ENCODE assay signal across 13 mouse cellular contexts in the genomic region with DNA sequence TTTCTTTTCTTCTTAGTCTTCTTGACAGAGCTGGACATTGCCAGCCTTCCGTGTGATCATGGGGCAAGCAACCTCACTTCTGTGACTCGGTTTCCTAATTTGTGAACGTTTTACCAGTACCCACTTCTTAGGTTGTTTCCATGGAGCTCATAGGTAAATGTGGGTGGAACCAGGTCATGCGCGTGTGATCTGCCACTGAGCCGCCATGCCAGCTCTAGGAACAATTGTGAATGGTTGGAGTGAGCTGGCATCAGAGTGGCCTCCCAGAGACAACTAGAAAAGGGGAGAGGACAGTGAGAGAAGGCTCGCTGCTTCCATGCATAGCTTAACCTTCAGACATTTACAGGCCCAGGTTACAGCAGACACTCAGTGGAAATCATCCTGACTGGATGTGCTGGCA. TPM values are rescaled to one million over a fixed set of nuclear protein-coding genes. Genes with fewer than 3 reads are reported as not detected.
A peak's percentile ranks its signal among the peaks of the same experiment; 100 is the strongest.
DNase-seq lines count a peak whose midpoint lies in the region; ATAC-seq and TF ChIP-seq lines count a peak whose summit lies in the region.
"Had no signal": no experiment of that assay in that cellular context is flagged by ENCODE, and none has a peak within 500 bp of the region (broad histone marks: within the 10 kb centered on the region; RNA-seq: fewer than 3 reads in every experiment).

No protein-coding gene starts in this region.

- no peak for TF ChIP-seq CTCF in layer of hippocampus, adult 2 months (conservative IDR thresholded peaks at IDR 0.05)
- TF ChIP-seq CTCF in liver, postnatal 0 days (IDR thresholded peaks at IDR 0.05; ENCODE audit: low read depth): no peak

- H3K27ac ChIP-seq in heart, embryonic 12.5 days (ENCODE audit: poor library complexity, severe bottlenecking): peak overlapping the region; percentile 87
- peak overlapping the region; percentile 43; the same call in 1 of the 2 replicates for H3K27ac ChIP-seq in layer of hippocampus, adult 2 months
- H3K27ac ChIP-seq in embryonic facial prominence, embryonic 13.5 days: 0 out of 2 replicates have a peak overlapping the region, but pooled peaks have one; percentile 2
- H3K27ac ChIP-seq in liver, postnatal 0 days (ENCODE audit: low read depth): peak overlapping the region; percentile 29; the same call in 1 of the 2 replicates

- intact Hi-C loops in heart, postnatal 36 days (cut with DNase I): loop anchor here (5.0 kb wide), 1 partner anchor 36 kb away; no protein-coding TSS in a partner anchor

- no peak for TF ChIP-seq EP300 in liver, postnatal 0 days (IDR thresholded peaks at IDR 0.05; ENCODE audit: low read depth)

- H3K27me3 ChIP-seq in heart, embryonic 12.5 days (replicated peaks): no peaks in the 10 kb centered on the region
- no peaks in the 10 kb centered on the region for H3K27me3 ChIP-seq in embryonic facial prominence, embryonic 13.5 days
- no peaks in the 10 kb centered on the region for H3K27me3 ChIP-seq in liver, postnatal 0 days (ENCODE audit: insufficient read depth, low read length)
- H3K27me3 ChIP-seq: Patski had no signal

- peaks cover 45% of the 10 kb centered on the region for H3K36me3 ChIP-seq in heart, embryonic 12.5 days
- peaks cover 22% of the 10 kb centered on the region; the same call in 1 of the 2 replicates for H3K36me3 ChIP-seq in embryonic facial prominence, embryonic 13.5 days
- peaks cover 5% of the 10 kb centered on the region for H3K36me3 ChIP-seq in liver, postnatal 0 days (replicated peaks; ENCODE audit: insufficient read depth, low read length)

- DNase-seq in heart, postnatal 36 days: no peak
- no peak for DNase-seq in layer of hippocampus, adult 2 months (ENCODE audit: low spot score in 2 of 2)
- no peak for DNase-seq in layer of hippocampus, postnatal 25 days (ENCODE audit: extremely low spot score in 1 of 2, low spot score in 1 of 2)
- DNase-seq in liver, postnatal 0 days: no peak
- DNase-seq in thymus, postnatal 10 days (ENCODE audit: low spot score in 2 of 2): no peak
- DNase-seq: adrenal gland, adult 2 months; cerebellum, postnatal 25 days; right cerebral cortex, postnatal 25 days had no signal

- no peaks in the 10 kb centered on the region for H3K9me3 ChIP-seq in heart, embryonic 12.5 days (replicated peaks)
- H3K9me3 ChIP-seq in embryonic facial prominence, embryonic 13.5 days: no peaks in the 10 kb centered on the region
- H3K9me3 ChIP-seq in liver, postnatal 0 days (ENCODE audit: low read length): no peaks in the 10 kb centered on the region

- 75% methylated on average over 7 of the region's 7 CpGs for WGBS in heart, embryonic 12.5 days
- WGBS in embryonic facial prominence, embryonic 13.5 days: 91% methylated on average over 7 of the region's 7 CpGs
- WGBS in liver, postnatal 0 days (ENCODE audit: insufficient replicate concordance): 88% methylated on average over 7 of the region's 7 CpGs

- no peak for ATAC-seq in heart, embryonic 12.5 days (ENCODE audit: insufficient number of reproducible peaks, low FRiP score)
- ATAC-seq in embryonic facial prominence, embryonic 13.5 days (ENCODE audit: insufficient number of reproducible peaks, insufficient read depth, low FRiP score, low TSS enrichment, low read depth): no peak
- ATAC-seq in liver, postnatal 0 days: no peak
- ATAC-seq: CD4-positive, CD25-positive, alpha-beta regulatory T cell, adult 4 months; Patski had no signal

- no peak overlapping the region for H3K9ac ChIP-seq in heart, embryonic 12.5 days
- no peak overlapping the region for H3K9ac ChIP-seq in embryonic facial prominence, embryonic 13.5 days
- no peak overlapping the region for H3K9ac ChIP-seq in liver, postnatal 0 days (replicated peaks)

- no peak overlapping the region for H3K4me2 ChIP-seq in heart, embryonic 12.5 days
- H3K4me2 ChIP-seq in embryonic facial prominence, embryonic 13.5 days: no peak overlapping the region
- no peak overlapping the region for H3K4me2 ChIP-seq in liver, postnatal 0 days (ENCODE audit: low read depth, low read length)

- peaks cover 60% of the 10 kb centered on the region for H3K4me1 ChIP-seq in heart, embryonic 12.5 days (replicated peaks)
- no peaks in the 10 kb centered on the region for H3K4me1 ChIP-seq in embryonic facial prominence, embryonic 13.5 days
- peaks cover under 1% of the 10 kb centered on the region; the same call in 1 of the 2 replicates for H3K4me1 ChIP-seq in liver, postnatal 0 days (ENCODE audit: insufficient read depth)

- no peak overlapping the region for H3K4me3 ChIP-seq in heart, embryonic 12.5 days
- no peak overlapping the region for H3K4me3 ChIP-seq in layer of hippocampus, adult 2 months
- no peak overlapping the region for H3K4me3 ChIP-seq in embryonic facial prominence, embryonic 13.5 days
- no peak overlapping the region for H3K4me3 ChIP-seq in liver, postnatal 0 days (ENCODE audit: low read depth, low read length)

RNA-seq across cellular contexts. Expression of gene Eng, which starts 21.8 kb away (rescaled TPM):
- 159 and 168 TPM in 2 replicates for polyA plus RNA-seq in heart, embryonic 12.5 days (2016; fragmentation: Nextera tagmentation; extraction: Ambion mirVana)
- total RNA-seq in heart, postnatal 36 days (2021): 100 to 1,000 TPM; 123 to 136 TPM
- total RNA-seq in layer of hippocampus, adult 2 months (2021): 10 to 100 TPM; 16.4 to 19.7 TPM
- 10 to 100 TPM; 17.4 to 24.2 TPM for total RNA-seq in layer of hippocampus, postnatal 25 days (2021)
- polyA plus RNA-seq in embryonic facial prominence, embryonic 13.5 days (2015; fragmentation: Nextera tagmentation; extraction: Ambion mirVana): 49.1 and 50.2 TPM in 2 replicates
- 29.9 and 30.2 TPM in 2 replicates for polyA plus RNA-seq in liver, postnatal 0 days (2015; fragmentation: Nextera tagmentation; extraction: Ambion mirVana)
- total RNA-seq: neutrophil, adult 5-6 weeks had no signal
- polyA plus RNA-seq: CD4-positive, CD25-positive, alpha-beta regulatory T cell, adult 4 months had no signal

RNA-seq across cellular contexts. Expression of gene Fpgs, which starts 35.8 kb away (rescaled TPM):
- polyA plus RNA-seq in heart, embryonic 12.5 days (2016; fragmentation: Nextera tagmentation; extraction: Ambion mirVana): 18.7 and 20.3 TPM in 2 replicates
- 1 to 10 TPM; 5.0 to 6.6 TPM for total RNA-seq in heart, postnatal 36 days (2021)
- total RNA-seq in layer of hippocampus, adult 2 months (2021): 10 to 100 TPM; 10.7 to 14.6 TPM
- total RNA-seq in layer of hippocampus, postnatal 25 days (2021): 10 to 100 TPM in 1 of 2 experiments, 1 to 10 TPM in 1; 8.4 to 10.7 TPM
- polyA plus RNA-seq in embryonic facial prominence, embryonic 13.5 days (2015; fragmentation: Nextera tagmentation; extraction: Ambion mirVana): 29.7 and 34.1 TPM in 2 replicates
- polyA plus RNA-seq in liver, postnatal 0 days (2015; fragmentation: Nextera tagmentation; extraction: Ambion mirVana): 85.3 and 95.9 TPM in 2 replicates

RNA-seq across cellular contexts. Expression of gene Cdk9, which starts 44.7 kb away (rescaled TPM):
- 67.5 and 73.3 TPM in 2 replicates for polyA plus RNA-seq in heart, embryonic 12.5 days (2016; fragmentation: Nextera tagmentation; extraction: Ambion mirVana)
- 10 to 100 TPM; 24.6 to 26.6 TPM for total RNA-seq in heart, postnatal 36 days (2021)
- total RNA-seq in layer of hippocampus, adult 2 months (2021): 100 to 1,000 TPM; 115 to 121 TPM
- total RNA-seq in layer of hippocampus, postnatal 25 days (2021): 100 to 1,000 TPM in 1 of 2 experiments, 10 to 100 TPM in 1; 96.0 to 106 TPM
- polyA plus RNA-seq in embryonic facial prominence, embryonic 13.5 days (2015; fragmentation: Nextera tagmentation; extraction: Ambion mirVana): 102 and 114 TPM in 2 replicates
- 49.5 and 53.7 TPM in 2 replicates for polyA plus RNA-seq in liver, postnatal 0 days (2015; fragmentation: Nextera tagmentation; extraction: Ambion mirVana)

RNA-seq across cellular contexts. Expression of gene Ak1, which starts 46.6 kb away (rescaled TPM):
- polyA plus RNA-seq in heart, embryonic 12.5 days (2016; fragmentation: Nextera tagmentation; extraction: Ambion mirVana): 285 and 294 TPM in 2 replicates
- 100 to 1,000 TPM; 631 to 727 TPM for total RNA-seq in heart, postnatal 36 days (2021)
- total RNA-seq in layer of hippocampus, adult 2 months (2021): 100 to 1,000 TPM; 120 to 123 TPM
- total RNA-seq in layer of hippocampus, postnatal 25 days (2021): 100 to 1,000 TPM; 127 to 140 TPM
- 20.7 and 27.3 TPM in 2 replicates for polyA plus RNA-seq in embryonic facial prominence, embryonic 13.5 days (2015; fragmentation: Nextera tagmentation; extraction: Ambion mirVana)
- polyA plus RNA-seq in liver, postnatal 0 days (2015; fragmentation: Nextera tagmentation; extraction: Ambion mirVana): 1.3 and 5.9 TPM in 2 replicates
- total RNA-seq: neutrophil, adult 5-6 weeks had no signal
- polyA plus RNA-seq: CD4-positive, CD25-positive, alpha-beta regulatory T cell, adult 4 months had no signal

RNA-seq across cellular contexts. Expression of gene Sh2d3c, which starts 52.7 kb away (rescaled TPM):
- 35.4 and 36.0 TPM in 2 replicates for polyA plus RNA-seq in heart, embryonic 12.5 days (2016; fragmentation: Nextera tagmentation; extraction: Ambion mirVana)
- 10 to 100 TPM; 26.8 to 28.1 TPM for total RNA-seq in heart, postnatal 36 days (2021)
- 10 to 100 TPM; 18.9 to 20.1 TPM for total RNA-seq in layer of hippocampus, adult 2 months (2021)
- 10 to 100 TPM; 22.8 to 23.9 TPM for total RNA-seq in layer of hippocampus, postnatal 25 days (2021)
- 19.4 and 21.8 TPM in 2 replicates for polyA plus RNA-seq in embryonic facial prominence, embryonic 13.5 days (2015; fragmentation: Nextera tagmentation; extraction: Ambion mirVana)
- 7.6 and 8.3 TPM in 2 replicates for polyA plus RNA-seq in liver, postnatal 0 days (2015; fragmentation: Nextera tagmentation; extraction: Ambion mirVana)

Comparison
In these comparisons a context has a peak if more than half of its experiments do, and no peak if none do; other contexts are left out.
1. H3K27ac ChIP-seq: peak in every context shown above with its lines; median percentile 87 in heart, embryonic 12.5 days; 43 in layer of hippocampus, adult 2 months; 29 in liver, postnatal 0 days; 2 in embryonic facial prominence, embryonic 13.5 days.
2. RNA of gene Eng, which starts 21.8 kb away (total RNA-seq): 123 to 136 TPM in heart, postnatal 36 days; 17.4 to 24.2 TPM in layer of hippocampus, postnatal 25 days and 16.4 to 19.7 TPM in layer of hippocampus, adult 2 months; every median in the first group is over 4 times any median in the second.